Mouse (Mus musculus) lung, adult 18-20 months (tissue): Measurements from ENCODE around the gene Fbxw17.
"Not testable (repeated sequence)": the region's sequence is repeated elsewhere in the genome, so short reads cannot be mapped to it uniquely, and the experiment has no call there.

ENCODE experiments used
- DNase-seq, 2 experiments: peaks; one replicate each; pipeline ENCODE4 v3.0.0; 2022; ENCODE audit warnings: mixed read lengths in 2 of 2

Gene Fbxw17

DNA sequence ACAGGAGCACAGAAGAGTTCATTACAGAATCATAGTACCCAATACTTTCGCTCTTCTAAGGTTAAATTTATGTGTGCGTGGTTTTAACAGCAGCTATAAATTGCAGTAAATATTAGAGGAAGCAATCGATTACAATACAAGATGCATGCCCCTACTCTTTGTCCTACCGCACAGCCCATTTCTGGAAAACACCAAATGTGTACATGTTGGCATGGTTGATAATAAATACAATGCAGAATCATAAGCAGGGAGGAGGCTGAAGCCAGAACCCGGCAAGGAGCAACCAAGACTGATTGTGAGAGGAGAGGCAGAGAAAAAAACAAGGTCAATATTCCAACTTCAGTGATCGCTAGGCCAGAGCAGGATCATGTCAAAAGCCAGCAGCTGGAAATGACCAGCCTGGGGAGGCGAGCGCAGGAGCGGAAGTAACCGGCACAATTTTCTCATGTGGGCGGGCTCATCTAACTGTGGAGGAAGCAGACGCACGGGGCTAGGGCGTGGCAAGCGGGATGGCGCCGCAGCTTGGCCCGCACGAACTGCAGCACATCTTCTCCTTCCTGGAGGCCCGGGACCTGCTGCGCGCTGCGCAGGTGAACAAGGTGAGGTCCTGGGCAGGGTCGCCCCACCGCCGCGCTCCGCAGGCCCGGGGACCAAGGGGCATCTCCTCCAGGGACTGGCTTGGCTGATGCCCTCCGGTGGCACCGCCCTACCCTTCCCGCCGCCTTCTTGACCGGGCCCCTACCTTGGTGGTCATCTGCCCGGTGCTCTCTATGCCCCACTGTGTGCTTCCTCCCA, at the start of gene Fbxw17:
Fbxw17 (plus strand) TSS at position 476 of the 795 bp plus-strand sequence.
- DNase-seq: peak; percentile 79

DNA sequence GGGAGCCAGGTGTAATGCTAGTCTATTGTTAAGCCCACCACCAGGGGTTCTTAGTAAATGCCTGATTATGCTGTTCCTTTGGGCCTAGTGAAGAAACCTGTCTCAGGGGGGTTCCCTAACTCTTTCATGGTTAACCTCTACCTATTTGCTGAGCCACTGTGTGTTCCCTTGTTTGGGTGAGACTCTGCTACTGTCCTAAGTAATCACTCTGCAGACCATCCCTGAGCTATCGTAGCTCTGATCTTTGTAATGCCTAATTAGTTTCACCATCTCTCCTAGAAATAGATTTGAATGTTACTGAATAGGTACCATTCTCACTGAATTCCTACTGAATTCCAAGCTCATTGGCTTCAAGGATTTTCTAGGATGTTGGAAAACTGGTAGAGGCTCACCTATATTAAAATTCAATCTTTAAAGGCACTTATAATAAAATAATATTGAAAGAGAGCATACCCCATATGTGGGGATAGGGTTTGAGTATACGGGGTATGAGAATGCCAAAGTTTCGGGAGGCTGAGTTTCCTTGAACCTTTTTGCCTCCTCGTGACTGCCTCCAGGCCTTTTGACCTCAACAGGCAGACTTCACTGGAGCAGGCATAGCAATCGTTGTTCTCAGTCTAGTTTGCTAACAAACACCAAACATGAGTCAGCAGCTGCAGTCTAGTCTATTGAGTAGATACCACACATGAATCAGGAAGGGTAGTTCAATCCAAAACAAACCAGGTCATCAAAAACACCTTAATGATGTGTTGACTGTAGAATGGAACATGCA, 44.5 kb upstream of the Fbxw17 start:
- not testable (repeated sequence) for DNase-seq

GRCm38 (mm10) chr13:50389146-50389545, 28.5 kb upstream of the Fbxw17 start:
- DNase-seq: not testable (repeated sequence)

- DNase-seq: no peak
These were observed 757 bp downstream of the Fbxw17 start for GRCm38 (mm10) chr13:50418421-50418820.

- no peak for DNase-seq
These were observed 6.1 kb downstream of the Fbxw17 start for GRCm38 (mm10) chr13:50423625-50424209.

GRCm38 (mm10) chr13:50424517-50424916, 6.9 kb downstream of the Fbxw17 start:
- no peak for DNase-seq

GRCm38 (mm10) chr13:50426686-50427085, 9.0 kb downstream of the Fbxw17 start:
- no peak for DNase-seq

DNA sequence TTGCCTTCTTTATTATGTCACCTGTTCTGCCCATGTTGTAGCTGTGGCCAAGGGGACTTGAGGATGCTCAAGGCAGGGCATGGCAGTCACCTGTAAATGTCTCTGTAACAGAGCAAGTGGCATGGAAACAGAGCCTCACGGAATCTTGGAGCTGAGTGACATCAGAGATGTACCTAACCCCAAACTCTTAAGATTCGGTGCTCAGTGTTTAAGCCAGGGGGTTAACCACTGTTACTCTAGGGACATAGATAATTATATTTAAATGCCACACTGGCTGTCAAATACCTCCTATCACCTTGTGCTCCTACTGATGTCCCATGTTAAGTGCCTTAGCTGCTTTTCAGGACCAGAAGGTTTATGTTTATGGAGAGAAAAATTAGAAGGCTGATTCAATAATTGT, 26.1 kb downstream of the Fbxw17 start, which contains the start of gene Gm47429:
Gm47429 (minus strand) TSS at position 101 of the 400 bp plus-strand sequence.
- DNase-seq: no peak

DNA sequence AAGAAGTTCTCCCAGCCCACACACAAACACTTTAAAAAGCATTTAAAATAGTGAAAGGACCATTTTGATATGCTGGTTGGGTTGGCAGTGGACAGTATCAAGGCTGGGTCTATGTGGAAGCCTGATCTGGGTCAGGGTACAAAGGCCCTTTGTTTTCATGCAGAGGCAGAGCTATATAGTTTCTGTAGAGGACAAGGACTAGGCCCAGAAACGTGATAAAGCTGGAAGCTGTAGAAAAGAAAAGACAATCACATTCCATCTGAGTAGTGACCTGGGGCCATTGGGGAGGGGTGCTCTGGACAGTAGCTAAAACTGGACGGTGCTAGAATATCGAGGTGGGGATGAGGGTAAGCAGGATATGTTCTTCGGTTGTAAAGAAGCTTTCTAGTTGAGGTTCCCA, 27.6 kb downstream of the Fbxw17 start:
- no peak for DNase-seq

DNA sequence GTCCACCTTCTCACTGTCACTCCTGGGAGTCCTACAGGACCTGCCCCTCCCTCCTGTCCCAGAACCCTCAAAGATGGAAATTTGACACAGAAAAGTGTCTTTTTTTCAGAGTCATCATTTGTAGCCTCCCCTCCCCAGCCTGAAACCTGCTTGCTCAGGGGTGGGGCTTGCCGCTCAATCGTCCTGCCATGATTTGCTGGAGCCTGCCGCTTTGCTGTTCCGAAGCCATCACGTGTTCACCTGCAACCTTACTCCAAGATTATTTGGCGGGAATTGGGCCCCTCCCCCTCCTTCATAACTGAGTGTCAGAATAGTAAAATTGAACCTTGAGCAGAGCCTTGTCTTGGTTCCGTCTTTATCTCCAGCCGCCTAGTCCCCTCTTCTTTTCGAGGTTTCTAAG, 34.6 kb downstream of the Fbxw17 start:
- DNase-seq: not testable (repeated sequence)

GRCm38 (mm10) chr13:50453426-50453825, 35.8 kb downstream of the Fbxw17 start:
- DNase-seq: no peak

DNA sequence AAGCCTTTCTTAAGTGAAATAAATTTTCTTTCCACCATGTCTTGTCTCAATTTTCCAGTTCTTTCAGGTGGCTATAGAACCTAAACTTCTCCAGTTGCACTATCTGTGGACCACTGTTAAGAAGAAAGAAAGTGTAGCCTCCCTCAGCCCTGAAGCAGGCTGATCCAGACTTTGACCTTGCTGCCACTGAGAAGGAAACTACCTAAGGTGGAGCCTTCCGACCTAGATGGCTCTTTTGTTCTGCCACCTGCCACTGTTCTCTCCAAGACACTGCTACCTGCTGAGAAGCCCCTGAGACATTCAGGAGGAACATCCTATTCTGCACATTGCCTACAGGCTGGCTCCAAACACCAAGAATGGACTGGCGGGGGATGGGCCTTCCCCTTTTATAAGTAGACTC, 42.8 kb downstream of the Fbxw17 start:
- DNase-seq: not testable (repeated sequence)

DNA sequence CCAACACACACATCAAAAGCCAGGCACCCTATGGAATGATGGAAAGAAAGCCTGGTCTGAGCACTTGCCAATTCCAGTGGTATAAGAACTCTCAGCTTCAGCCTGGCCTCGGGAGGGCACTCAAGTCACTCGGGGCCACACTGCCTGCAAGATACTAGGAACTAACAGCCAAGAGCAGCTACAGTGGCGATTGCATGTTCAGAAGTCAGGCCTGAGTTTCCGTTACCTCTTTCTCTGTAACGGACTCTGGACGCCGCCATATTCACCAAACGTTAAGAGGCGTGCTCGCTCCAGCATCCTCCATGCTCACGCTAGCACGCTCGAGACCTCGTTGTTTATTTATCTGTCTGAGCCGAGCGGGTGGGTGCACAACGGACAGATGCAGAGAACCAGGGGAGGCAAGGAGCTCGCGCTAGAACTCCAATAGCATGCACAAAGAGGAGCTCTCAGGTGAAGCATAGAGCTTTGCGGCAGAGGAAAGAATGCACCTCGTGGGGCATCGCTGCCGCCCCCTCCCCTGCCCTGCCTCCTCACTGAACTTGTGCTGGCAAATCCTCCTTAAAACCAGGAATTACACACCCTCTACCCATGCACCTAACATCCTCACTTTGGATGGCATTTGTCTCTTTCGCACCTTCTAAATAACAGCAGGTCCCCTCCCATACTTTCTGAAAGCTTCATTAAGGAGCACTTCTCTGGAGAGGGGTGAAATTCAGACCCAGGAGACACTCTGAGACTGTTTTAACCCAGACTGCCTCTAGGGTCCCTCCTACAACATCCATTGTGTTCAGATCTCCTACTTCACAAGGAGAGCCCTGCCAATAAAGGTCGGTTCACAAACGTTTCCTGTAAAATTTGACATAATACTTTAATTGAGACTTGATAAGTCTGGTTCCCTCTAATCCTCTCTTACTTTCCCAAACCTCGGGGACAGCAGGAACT, 47.2 kb downstream of the Fbxw17 start:
- DNase-seq: no peak

- DNase-seq: no peak
These were observed 49.3 kb downstream of the Fbxw17 start, which contains the start of gene Nutm2 for GRCm38 (mm10) chr13:50467007-50467406. TSS of gene Nutm2 (plus strand) at chr13:50467307.
